Mouse (Mus musculus) heart, embryonic 15.5 days (tissue): ENCODE results near the gene Ssh1. TPM values are rescaled to one million over a fixed set of nuclear protein-coding genes. Genes with fewer than 3 reads are reported as not detected.

Experiments used
- ATAC-seq: fragments of 200-750 bp; cut with Nextera tagmentation; replicated peaks from 2 replicates; pipeline ENCODE4 v1.8.0; 2017; ENCODE audit warnings: low read depth, moderate TSS enrichment; ENCODE audit not compliant: insufficient number of reproducible peaks, insufficient read depth, low FRiP score
- H3K27ac ChIP-seq: fragments of 300-500 bp; sonication (generic); 2 replicates; pipeline ENCODE4 v1.5.1; 2015; ENCODE audit warnings: mild to moderate bottlenecking, inconsistent platforms
- H3K27me3 ChIP-seq: fragments of 300-500 bp; sonication (generic); 2 replicates; pipeline ENCODE4 v1.6.1; 2015; ENCODE audit warnings: inconsistent platforms
- H3K36me3 ChIP-seq: fragments of 300-500 bp; sonication (generic); 2 replicates; pipeline ENCODE4 v1.6.1; 2015; ENCODE audit warnings: mild to moderate bottlenecking, inconsistent platforms
- H3K4me1 ChIP-seq: fragments of 300-500 bp; sonication (generic); replicated peaks from 2 replicates; pipeline ENCODE4 v1.6.1; 2015; ENCODE audit warnings: inconsistent platforms
- H3K4me2 ChIP-seq: fragments of 300-500 bp; sonication (generic); 2 replicates; pipeline ENCODE4 v1.6.1; 2015; ENCODE audit warnings: inconsistent platforms, mild to moderate bottlenecking, moderate library complexity
- H3K4me3 ChIP-seq: fragments of 300-500 bp; sonication (generic); 2 replicates; pipeline ENCODE4 v1.5.1; 2015; ENCODE audit warnings: mild to moderate bottlenecking, inconsistent platforms
- H3K9ac ChIP-seq: fragments of 300-500 bp; sonication (generic); 2 replicates; pipeline ENCODE4 v1.6.1; 2015; ENCODE audit warnings: mild to moderate bottlenecking, inconsistent platforms
- H3K9me3 ChIP-seq: fragments of 300-500 bp; sonication (generic); replicated peaks from 2 replicates; pipeline ENCODE4 v1.6.1; 2016; ENCODE audit warnings: inconsistent platforms
- WGBS: fragments of 180-500 bp; shearing (Covaris S2); methylation state at CpG from one replicate; pipeline ENCODE4 v1.1.7; 2015; ENCODE audit warnings: mixed read lengths; 5-methylcytosine and 5-hydroxymethylcytosine counted together
- polyA plus RNA-seq: library from polyadenylated mRNA; unstranded; fragments of >200 nt; fragmentation: Nextera tagmentation; extraction: Ambion mirVana; gene quantifications from 2 replicates; pipeline ENCODE4 v1.2.1, GENCODE M21; 2015

Ssh1 gene
- polyA plus RNA-seq, 1 experiment from 2014 or later = 9.0 TPM

DNA sequence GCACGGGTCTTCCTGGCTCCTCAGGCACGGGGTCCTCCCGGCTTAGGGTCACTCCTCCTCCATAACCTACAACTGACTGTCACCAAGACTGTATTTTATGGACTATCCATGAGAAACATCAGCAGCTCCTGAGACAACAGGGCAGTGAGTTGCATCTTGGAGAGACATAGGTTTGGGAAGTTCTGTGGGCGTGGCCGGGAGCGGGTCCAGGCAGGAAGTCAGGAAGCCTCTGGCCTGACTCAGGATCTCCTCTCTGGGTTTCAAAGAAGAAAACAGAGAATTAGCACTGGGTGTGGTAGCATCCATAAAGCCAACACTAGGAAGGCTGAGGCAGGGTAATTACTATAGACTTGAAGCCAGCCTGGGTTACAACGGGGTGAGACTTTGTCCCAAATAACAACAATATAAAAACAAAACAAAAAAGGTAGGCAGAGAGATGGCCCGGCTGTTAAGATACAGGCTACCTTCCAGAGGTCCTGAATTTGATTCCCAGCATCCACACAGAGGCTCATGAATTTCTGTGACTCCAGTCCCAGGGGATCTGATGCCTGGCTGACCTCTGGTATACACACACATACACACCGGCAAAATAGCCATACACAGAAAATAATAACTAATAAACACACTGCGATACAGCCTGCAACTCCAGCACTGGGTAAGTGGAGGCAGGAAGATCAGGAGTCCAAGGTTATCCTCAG lies 63.6 kb downstream of the Ssh1 start:
- Histone ChIP-seq H3K36me3 (no peaks in the 10 kb centered on the region), H3K9me3 (peaks cover 5% of the 10 kb centered on the region; the same call in 1 of the 2 replicates), H3K4me2 (peak overlapping the region; percentile 16), H3K4me3 (no peak overlapping the region), H3K9ac (no peak overlapping the region), H3K4me1 (peaks cover 30% of the 10 kb centered on the region), H3K27ac (peak overlapping the region; percentile 82), H3K27me3 (no peaks in the 10 kb centered on the region)
- whole genome bisulfite sequencing = 58% methylated on average over 10 of the region's 10 CpGs
- ATAC-seq = no peak

- H3K4me3 ChIP-seq = no peak overlapping the region
- peak overlapping the region; percentile 16 for H3K4me2 ChIP-seq
- WGBS = 69% methylated on average over 10 of the region's 10 CpGs
- H3K27me3 ChIP-seq = no peaks in the 10 kb centered on the region
- no peak overlapping the region for H3K9ac ChIP-seq
- H3K36me3 ChIP-seq = no peaks in the 10 kb centered on the region
- peaks cover 5% of the 10 kb centered on the region; the same call in 1 of the 2 replicates for H3K9me3 ChIP-seq
- ATAC-seq = no peak
- H3K4me1 ChIP-seq = peaks cover 30% of the 10 kb centered on the region
- H3K27ac ChIP-seq = peak overlapping the region; percentile 82
Measured at GRCm38 (mm10) chr5:113929526-113929925, 64.2 kb downstream of the Ssh1 start.

DNA sequence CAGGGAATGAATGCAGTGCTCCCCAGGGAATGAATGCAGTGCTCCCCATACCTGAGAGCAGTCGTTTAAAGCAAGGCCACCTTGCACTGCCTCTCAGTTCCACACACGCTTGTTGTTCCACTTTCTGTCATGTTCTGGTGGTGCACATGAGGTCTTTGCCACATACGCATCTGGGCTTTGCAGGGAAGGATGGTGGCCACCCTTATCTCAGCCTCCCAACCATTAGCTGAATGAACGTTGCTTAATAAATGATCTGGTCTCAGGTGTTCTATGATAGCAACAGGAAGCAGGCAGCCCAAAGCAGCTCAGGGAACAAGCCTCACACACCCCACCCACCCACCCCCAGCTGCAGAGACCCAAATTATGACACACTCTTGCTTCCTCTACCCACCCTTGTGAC lies 69.1 kb downstream of the Ssh1 start:
- H3K9me3 ChIP-seq = peaks cover 5% of the 10 kb centered on the region; the same call in 1 of the 2 replicates
- H3K9ac ChIP-seq = no peak overlapping the region
- ATAC-seq = no peak
- no peak overlapping the region for H3K27ac ChIP-seq
- H3K36me3 ChIP-seq = no peaks in the 10 kb centered on the region
- no peak overlapping the region for H3K4me2 ChIP-seq
- H3K27me3 ChIP-seq = no peaks in the 10 kb centered on the region
- H3K4me1 ChIP-seq = 0 out of 2 replicates have a peak, but pooled peaks cover 12% of the 10 kb centered on the region
- H3K4me3 ChIP-seq = no peak overlapping the region
- 73% methylated on average over 4 of the region's 4 CpGs for WGBS

DNA sequence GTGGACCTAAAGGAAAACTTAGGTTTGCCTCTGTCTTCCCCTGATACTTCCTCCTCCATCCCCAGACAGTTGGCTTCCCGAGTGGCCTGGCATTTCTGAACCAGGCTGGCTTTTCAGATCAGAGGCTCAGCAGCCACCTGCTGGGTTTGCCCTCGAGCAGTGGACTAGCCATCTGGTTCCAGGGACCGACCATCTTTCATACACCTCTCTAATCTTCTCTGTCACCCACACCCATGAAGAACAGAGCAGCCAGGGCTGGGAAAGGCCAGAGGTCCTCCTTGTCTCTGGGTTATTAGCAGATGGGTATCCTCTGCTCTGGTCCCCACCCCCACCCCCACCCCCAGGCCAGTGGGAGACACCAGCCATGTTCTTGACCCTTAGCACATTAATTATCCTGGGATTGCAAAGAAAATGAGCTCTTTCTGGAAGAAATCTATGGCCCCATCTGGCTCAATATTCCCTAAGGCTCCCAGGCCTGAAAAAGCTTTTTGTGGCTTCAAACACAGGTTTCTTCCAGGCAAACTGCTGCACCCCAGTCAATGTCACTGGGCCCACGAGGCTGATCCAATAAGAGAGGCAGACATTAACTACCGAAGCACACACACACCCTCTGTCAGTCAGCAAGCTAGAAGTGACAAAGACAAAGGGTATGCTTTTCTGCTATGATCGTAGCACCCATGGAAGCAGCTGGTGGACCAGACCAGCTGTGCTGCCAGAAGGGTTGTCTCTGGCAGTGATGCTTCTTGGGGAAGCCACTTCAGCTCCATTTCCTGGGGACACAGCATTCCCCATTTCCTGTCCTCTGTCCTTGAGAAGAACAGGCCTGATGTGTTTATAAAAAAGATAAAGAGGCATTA lies 72.2 kb downstream of the Ssh1 start:
- Histone ChIP-seq H3K36me3 (no peaks in the 10 kb centered on the region), H3K9me3 (no peaks in the 10 kb centered on the region), H3K4me2 (no peak overlapping the region), H3K27ac (no peak overlapping the region), H3K4me3 (no peak overlapping the region), H3K9ac (no peak overlapping the region), H3K4me1 (peaks cover 17% of the 10 kb centered on the region), H3K27me3 (no peaks in the 10 kb centered on the region)
- WGBS = 36% methylated on average over 6 of the region's 6 CpGs
- ATAC-seq = no peak

DNA sequence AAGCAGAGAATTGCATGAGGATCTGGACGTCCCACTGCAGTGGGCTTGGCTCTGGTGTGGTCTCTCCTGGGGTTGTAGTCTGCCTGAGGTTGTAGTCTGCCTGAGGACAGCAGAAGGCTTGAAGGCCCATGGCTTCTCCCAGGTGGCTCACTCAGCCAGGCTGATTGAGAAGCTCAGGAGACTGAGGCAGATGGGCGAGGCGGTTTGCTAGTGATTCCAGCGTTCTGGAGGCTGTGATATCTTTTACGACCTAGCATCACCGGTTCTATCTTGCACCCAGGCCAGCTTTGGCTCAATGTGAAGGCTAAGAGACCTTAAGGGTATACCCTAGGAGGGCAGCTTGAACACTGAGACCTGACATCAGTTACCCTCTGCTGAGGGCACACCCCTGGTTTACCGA lies 74.6 kb downstream of the Ssh1 start:
- no peak overlapping the region for H3K4me3 ChIP-seq
- H3K27ac ChIP-seq = no peak overlapping the region; the same call in 1 of the 2 replicates
- H3K36me3 ChIP-seq = no peaks in the 10 kb centered on the region
- 73% methylated on average over 7 of the region's 7 CpGs for WGBS
- no peak for ATAC-seq
- no peak overlapping the region for H3K9ac ChIP-seq
- no peaks in the 10 kb centered on the region for H3K9me3 ChIP-seq
- H3K4me2 ChIP-seq = no peak overlapping the region
- no peaks in the 10 kb centered on the region for H3K27me3 ChIP-seq
- peaks cover 14% of the 10 kb centered on the region for H3K4me1 ChIP-seq

- Histone ChIP-seq H3K27ac (peak overlapping the region; percentile 8; the same call in 1 of the 2 replicates), H3K36me3 (no peaks in the 10 kb centered on the region), H3K4me1 (peaks cover 14% of the 10 kb centered on the region), H3K4me3 (no peak overlapping the region), H3K9me3 (no peaks in the 10 kb centered on the region), H3K9ac (no peak overlapping the region), H3K27me3 (no peaks in the 10 kb centered on the region), H3K4me2 (no peak overlapping the region)
- 0 out of 2 replicates have a peak, but pooled peaks have one; percentile 49 for ATAC-seq
- 46% methylated on average over 9 of the region's 9 CpGs for WGBS
Measured at GRCm38 (mm10) chr5:113918654-113919053, 75.0 kb downstream of the Ssh1 start.

GRCm38 (mm10) chr5:113910705-113911104 lies 83.0 kb downstream of the Ssh1 start:
- ATAC-seq = no peak
- 70% methylated on average over 6 of the region's 6 CpGs for WGBS
- Histone ChIP-seq H3K36me3 (no peaks in the 10 kb centered on the region), H3K4me3 (no peak overlapping the region), H3K4me2 (no peak overlapping the region), H3K4me1 (peaks cover 30% of the 10 kb centered on the region), H3K27me3 (no peaks in the 10 kb centered on the region), H3K9ac (no peak overlapping the region), H3K9me3 (no peaks in the 10 kb centered on the region), H3K27ac (no peak overlapping the region)

DNA sequence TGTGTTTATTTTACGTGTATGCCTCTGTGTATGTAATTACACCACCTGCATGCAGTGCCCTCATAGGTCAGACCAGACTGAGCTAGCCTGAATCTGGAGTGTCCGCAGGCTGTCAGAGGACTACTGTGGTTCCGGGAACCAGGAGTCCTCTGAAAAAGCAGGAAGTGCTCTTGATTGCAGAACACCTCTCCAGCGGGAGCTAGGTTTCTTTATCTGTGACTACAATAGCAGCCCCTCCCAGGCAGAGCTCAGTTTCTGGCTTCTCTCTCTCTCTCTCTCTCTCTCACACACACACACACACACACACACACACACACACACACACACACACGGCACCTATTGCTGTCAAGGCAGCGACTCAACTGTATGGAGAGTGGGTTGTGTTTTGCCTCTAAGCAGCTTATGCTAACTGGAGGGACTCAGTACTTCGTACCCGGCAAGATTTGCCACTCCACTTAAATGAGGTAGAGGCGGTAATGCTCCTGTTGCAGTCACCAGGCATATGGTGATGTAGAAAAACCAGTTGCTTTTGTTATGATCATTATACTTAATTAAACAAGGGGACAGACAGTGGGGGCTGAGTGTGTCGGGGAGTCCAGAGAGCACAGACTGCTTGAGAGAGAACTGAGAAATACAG lies 83.5 kb downstream of the Ssh1 start:
- Histone ChIP-seq H3K9me3 (no peaks in the 10 kb centered on the region), H3K4me3 (no peak overlapping the region), H3K36me3 (no peaks in the 10 kb centered on the region), H3K4me1 (peaks cover 35% of the 10 kb centered on the region), H3K9ac (0 out of 2 replicates have a peak overlapping the region, but pooled peaks have one; percentile 1), H3K27me3 (no peaks in the 10 kb centered on the region), H3K27ac (0 out of 2 replicates have a peak overlapping the region, but pooled peaks have one; percentile 21), H3K4me2 (peak overlapping the region; percentile 20; the same call in 1 of the 2 replicates)
- ATAC-seq = no peak
- 27% methylated on average over 10 of the region's 10 CpGs for WGBS

DNA sequence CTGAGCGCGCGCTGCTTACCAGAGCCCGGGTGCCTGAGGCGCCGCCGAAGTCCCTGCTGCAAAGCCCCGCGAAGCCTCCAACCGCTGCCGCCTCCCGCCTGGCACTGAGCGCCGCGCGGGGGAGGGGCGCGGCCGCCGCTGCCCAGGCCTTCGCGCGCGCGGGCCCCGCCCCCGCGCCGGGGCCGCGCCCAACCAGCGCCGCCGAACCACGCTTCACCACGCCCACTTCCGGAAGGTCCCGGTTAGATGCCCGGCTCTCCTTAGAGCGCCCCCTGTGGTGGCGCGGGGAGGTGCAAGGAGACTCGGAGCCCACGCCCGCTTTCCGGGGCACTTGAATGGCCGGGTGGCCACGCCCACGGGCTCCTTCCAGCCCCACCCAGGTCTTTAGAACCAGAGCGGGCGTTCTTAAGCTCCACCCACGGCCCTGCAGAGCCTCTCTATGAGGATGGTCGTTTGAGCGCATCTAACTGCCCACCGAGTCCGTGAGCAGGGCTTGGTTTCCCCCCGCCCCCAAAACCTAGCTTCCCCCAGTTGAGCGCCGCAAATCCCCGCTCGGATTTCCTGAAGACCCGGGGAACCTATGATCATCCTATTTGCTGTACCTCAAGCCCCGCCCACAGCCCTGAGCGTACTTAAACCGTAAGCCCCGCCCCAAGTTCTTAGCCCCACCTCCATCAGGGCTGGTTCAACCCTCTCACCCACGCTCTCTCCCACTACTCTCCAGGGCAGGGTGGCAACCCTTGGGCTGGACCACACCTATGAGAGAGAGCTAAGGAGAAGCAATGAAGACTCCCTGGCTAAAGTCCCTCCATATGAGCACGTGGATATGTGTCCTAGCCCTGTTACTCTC lies 84.9 kb downstream of the Ssh1 start, which contains the start of gene Coro1c:
Gene Coro1c (minus strand): TSS at position 167 of the 850 bp plus-strand sequence.
- Histone ChIP-seq H3K4me2 (peak within 1 kb of the TSS; percentile 80), H3K9me3 (no peaks in the 10 kb centered on the region), H3K27ac (peak within 1 kb of the TSS; percentile 97), H3K36me3 (no peaks in the 10 kb centered on the region), H3K4me1 (peaks cover 40% of the 10 kb centered on the region), H3K27me3 (no peaks in the 10 kb centered on the region), H3K4me3 (peak within 1 kb of the TSS; percentile 92), H3K9ac (peak within 1 kb of the TSS; percentile 94)
- WGBS = under 1% methylated on average over 56 of the region's 68 CpGs
- peak; percentile 86 for ATAC-seq

DNA sequence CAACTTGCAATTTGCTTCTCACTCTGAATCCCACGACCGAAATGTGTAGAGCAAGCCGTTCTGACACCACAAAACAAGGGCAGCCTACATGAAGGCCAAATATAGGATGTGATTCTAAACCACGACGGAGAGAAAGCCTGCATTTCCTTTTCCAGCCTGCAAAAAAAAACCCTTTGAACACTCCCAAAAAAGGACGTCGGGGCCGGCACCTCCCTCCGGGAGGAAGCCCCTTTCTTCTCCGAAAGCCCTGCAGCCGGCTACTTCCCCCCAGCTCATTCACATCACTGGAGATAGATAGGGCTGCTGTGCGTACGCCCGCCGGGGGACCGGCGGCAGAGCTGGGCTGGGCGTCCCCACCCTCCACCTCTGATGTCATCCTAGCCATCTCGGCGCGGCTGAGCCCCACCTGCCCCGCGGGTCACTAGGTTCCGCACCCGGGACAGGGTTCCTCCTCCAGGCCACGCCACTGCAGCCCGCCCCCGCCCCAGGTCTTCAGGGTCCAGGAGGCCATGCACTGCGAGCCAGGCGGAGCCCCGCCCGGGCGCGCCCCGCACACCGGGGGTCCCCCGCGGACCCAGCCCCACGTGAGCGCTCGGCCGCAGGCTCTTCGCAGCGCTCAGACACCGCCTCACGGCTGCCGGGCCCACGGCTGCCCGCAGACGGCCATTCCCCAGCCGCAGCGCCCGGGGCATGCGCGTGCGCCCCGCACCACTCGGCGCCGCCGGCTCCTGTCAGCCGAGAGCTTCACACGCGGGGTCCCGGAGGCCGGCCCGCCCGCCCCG lies 85.7 kb downstream of the Ssh1 start:
- Histone ChIP-seq H3K4me3 (peak overlapping the region; percentile 92), H3K36me3 (no peaks in the 10 kb centered on the region), H3K27ac (peak overlapping the region; percentile 97), H3K27me3 (no peaks in the 10 kb centered on the region), H3K4me1 (peaks cover 48% of the 10 kb centered on the region), H3K9me3 (no peaks in the 10 kb centered on the region), H3K9ac (peak overlapping the region; percentile 94), H3K4me2 (peak overlapping the region; percentile 80)
- peak; percentile 68 for ATAC-seq
- under 1% methylated on average over 60 of the region's 69 CpGs for WGBS
